Mouse (Mus musculus) thymus, adult 18-20 months (tissue): ENCODE results near the gene Zc3h12d.

Source experiments
- DNase-seq, 2 experiments: peaks; one replicate each; pipeline ENCODE4 v3.0.0; 2022; ENCODE audit warnings: mixed read lengths in 2 of 2

Zc3h12d gene

GRCm38 (mm10) chr10:7839551-7840352 lies 7.5 kb downstream of the Zc3h12d start:
- peak; percentile 27 to 42 for DNase-seq

- no peak for DNase-seq
Measured at GRCm38 (mm10) chr10:7840353-7840733, 8.1 kb downstream of the Zc3h12d start.

- DNase-seq, result peak in 1 of 2 experiments; percentile 31
Measured at GRCm38 (mm10) chr10:7840785-7841184, 8.5 kb downstream of the Zc3h12d start.

GRCm38 (mm10) chr10:7841571-7842080 lies 9.4 kb downstream of the Zc3h12d start:
- peak; percentile 31 to 34 for DNase-seq

GRCm38 (mm10) chr10:7843181-7843580 lies 10.9 kb downstream of the Zc3h12d start:
- no peak for DNase-seq

- peak in 1 of 2 experiments; percentile 56 for DNase-seq
Measured at GRCm38 (mm10) chr10:7844161-7844560, 11.9 kb downstream of the Zc3h12d start.

- DNase-seq, result no peak
Measured at GRCm38 (mm10) chr10:7845136-7845535, 12.9 kb downstream of the Zc3h12d start.

- no peak for DNase-seq
Measured at GRCm38 (mm10) chr10:7845991-7846390, 13.7 kb downstream of the Zc3h12d start.

GRCm38 (mm10) chr10:7847166-7847605 lies 14.9 kb downstream of the Zc3h12d start:
- DNase-seq, result no peak

- DNase-seq, result no peak
Measured at GRCm38 (mm10) chr10:7851891-7852290, 19.6 kb downstream of the Zc3h12d start.

GRCm38 (mm10) chr10:7860494-7860893 lies 28.2 kb downstream of the Zc3h12d start:
- no peak for DNase-seq

- DNase-seq, result no peak
Measured at GRCm38 (mm10) chr10:7861259-7861936, 29.1 kb downstream of the Zc3h12d start.

- no peak for DNase-seq
Measured at GRCm38 (mm10) chr10:7861937-7862657, 29.8 kb downstream of the Zc3h12d start.

- no peak for DNase-seq
Measured at GRCm38 (mm10) chr10:7863411-7863810, 31.1 kb downstream of the Zc3h12d start.

GRCm38 (mm10) chr10:7864184-7864583 lies 31.9 kb downstream of the Zc3h12d start:
- no peak for DNase-seq

GRCm38 (mm10) chr10:7864806-7865205 lies 32.5 kb downstream of the Zc3h12d start:
- no peak for DNase-seq

- no peak for DNase-seq
Measured at GRCm38 (mm10) chr10:7866762-7867665, 34.7 kb downstream of the Zc3h12d start.

- DNase-seq, result no peak
Measured at GRCm38 (mm10) chr10:7867666-7868030, 35.4 kb downstream of the Zc3h12d start.

GRCm38 (mm10) chr10:7869746-7870145 lies 37.5 kb downstream of the Zc3h12d start:
- no peak for DNase-seq

- DNase-seq, result no peak
Measured at GRCm38 (mm10) chr10:7870571-7871315, 38.5 kb downstream of the Zc3h12d start.

- no peak for DNase-seq
Measured at GRCm38 (mm10) chr10:7871381-7872020, 39.2 kb downstream of the Zc3h12d start.
